Mouse (Mus musculus) gastrocnemius, postnatal 10 days (tissue): ENCODE data around the gene Gstm7. TPM values are rescaled to one million over a fixed set of nuclear protein-coding genes. Genes with fewer than 3 reads are reported as not detected.
"Not testable (repeated sequence)": the region's sequence is repeated elsewhere in the genome, so short reads cannot be mapped to it uniquely, and the experiment has no call there.

Experiments
- DNase-seq: peaks from one replicate; pipeline ENCODE4 v3.0.0; 2021; ENCODE audit warnings: mixed read lengths
- long read RNA-seq, 2 experiments: library from polyadenylated mRNA; stranded (forward); transcript quantifications; one replicate each; pipeline ENCODE4 v2.0.0; 2021
- total RNA-seq, 2 experiments: library from RNA; stranded (reverse); gene quantifications; 2 replicates each; pipeline ENCODE4 v1.2.3; 2021

Gstm7 gene
- total RNA-seq, result 10 to 100 TPM in 1 of 2 experiments, 1 to 10 TPM in 1; 8.6 to 11.2 TPM
- long read RNA-seq, experiment 1, transcript Gstm7-201 (8 exons, 1,377 nt), result major isoform, 5 of 7 reads
- long read RNA-seq, experiment 1, partial matches to known transcripts, result 0 of 7 reads
- long read RNA-seq, experiment 1, other reads (novel, unspliced or antisense), result 1 of 7 reads
- long read RNA-seq, experiment 2, transcript Gstm7-201 (8 exons, 1,377 nt), result major isoform, 10 of 10 reads
- long read RNA-seq, experiment 2, partial matches to known transcripts, result 0 of 10 reads
- long read RNA-seq, experiment 2, other reads (novel, unspliced or antisense), result 0 of 10 reads

DNA sequence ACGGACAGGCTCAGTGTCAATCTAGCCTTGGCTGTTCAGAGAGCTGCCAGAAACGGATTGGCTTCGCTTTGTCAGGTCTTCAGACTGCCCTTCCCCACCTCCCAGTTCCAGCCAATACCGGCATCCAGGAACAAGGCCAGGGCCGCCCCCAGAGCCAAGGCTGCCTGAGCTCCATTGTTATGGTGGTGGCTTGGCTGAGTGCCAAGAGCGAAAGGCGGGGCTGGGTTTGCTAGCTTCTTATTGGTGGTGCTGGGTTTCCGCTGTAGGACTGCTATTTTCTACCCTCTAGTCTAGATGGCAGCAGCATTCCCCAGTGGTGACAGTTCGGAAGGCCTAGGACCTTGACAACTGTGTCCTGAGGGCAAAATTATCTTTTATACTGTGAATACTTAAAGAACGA is at the start of gene Gstm7:
Gene Gstm7 (minus strand): TSS at position 148 of the 400 bp plus-strand sequence.
- peak; percentile 97 for DNase-seq

DNA sequence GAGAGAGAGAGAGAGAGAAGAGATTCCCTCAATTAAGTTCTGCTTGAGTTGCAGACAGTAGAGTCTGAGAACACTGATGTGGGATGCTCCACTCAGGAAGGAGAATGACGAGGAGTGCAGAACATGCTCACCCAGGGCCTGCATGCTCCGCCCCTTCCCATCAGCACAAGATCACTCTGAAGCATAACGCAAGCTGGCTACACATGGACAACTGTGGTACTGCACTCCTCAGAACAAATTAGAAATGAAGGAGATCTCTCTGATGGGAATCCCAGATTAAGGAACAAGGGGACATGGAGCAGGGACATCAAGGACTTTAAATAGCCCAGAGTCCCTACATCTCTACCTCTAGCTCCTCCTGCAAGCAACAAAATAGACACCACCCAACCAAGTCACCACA is 49.6 kb upstream of the Gstm7 start:
- DNase-seq, result no peak

DNA sequence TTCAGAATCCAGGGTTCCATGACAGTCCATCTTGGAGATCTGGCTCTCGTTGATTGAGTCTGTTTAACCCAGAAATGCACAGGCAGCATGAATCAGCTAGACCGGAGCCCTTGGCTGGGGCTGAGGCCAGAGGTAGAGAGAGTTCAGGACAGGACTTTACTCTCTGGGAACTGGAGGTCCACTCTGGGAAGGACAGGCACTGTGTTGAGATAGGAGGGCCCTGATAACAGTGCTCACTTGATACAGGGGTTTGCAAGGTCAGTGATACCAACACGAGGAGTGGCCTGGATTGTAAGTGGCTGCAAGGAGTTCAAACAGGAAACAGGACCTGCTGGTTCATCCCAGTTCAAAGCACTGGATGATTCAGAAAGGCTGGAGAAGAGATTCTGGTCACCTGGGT is 46.1 kb upstream of the Gstm7 start:
- no peak for DNase-seq

DNA sequence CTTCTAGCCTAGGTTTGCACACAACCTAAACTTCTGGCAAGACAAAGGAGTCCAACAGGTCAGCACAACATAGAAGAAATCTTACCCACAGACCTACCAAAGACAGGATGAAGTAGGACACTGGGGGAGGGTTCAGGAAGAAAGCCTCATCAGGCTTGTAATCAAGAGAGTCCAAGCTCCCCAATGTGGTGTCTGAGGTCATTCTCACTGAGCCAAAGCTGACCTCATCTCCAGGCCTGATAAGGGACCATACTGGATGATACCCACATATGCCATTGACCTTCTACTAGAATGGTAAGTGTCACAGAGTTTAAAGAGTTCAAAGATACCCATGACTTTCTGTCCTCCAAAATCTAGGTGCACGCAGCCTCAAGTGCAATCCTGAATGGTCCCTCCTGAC is 42.6 kb upstream of the Gstm7 start:
- no peak for DNase-seq

DNA sequence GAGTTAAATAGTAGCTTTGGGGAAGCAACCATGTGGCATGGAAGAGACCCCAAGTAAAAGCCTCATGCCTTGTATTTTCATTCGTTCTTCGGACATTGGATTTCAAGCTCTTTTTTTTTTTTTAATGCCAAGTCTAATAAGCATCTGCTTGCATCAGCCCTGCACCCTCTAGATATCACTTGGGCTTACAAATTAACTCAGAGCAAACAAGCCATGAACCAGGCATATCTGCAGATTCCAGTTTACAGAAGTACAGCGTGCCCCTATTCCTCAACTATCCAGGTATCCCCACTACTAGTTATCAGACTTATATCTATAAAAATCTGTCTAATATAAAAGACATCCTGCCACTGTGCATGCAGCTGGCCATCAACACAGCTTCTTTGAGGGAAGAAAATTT is 40.5 kb upstream of the Gstm7 start:
- no peak for DNase-seq

DNA sequence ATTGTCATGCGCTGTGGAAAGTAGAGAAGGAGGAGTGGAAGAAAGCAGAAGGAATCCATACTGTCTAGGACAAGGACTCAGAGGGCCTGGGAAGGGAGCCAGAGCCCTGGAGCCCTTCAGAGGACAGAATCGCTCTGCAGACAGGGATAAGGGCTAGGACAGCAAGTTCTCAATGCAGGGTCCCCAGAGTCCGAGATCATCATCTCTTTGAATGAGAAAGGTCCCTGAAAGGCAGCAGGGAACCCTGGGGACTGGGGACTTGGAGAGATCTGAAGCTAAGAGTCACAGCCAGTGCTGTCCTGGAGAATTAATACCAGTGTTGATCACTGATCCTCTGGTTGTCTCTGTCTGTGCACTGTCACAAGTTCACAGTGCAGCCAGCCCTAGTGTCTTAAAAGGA is 39.5 kb upstream of the Gstm7 start:
- DNase-seq, result not testable (repeated sequence)

DNA sequence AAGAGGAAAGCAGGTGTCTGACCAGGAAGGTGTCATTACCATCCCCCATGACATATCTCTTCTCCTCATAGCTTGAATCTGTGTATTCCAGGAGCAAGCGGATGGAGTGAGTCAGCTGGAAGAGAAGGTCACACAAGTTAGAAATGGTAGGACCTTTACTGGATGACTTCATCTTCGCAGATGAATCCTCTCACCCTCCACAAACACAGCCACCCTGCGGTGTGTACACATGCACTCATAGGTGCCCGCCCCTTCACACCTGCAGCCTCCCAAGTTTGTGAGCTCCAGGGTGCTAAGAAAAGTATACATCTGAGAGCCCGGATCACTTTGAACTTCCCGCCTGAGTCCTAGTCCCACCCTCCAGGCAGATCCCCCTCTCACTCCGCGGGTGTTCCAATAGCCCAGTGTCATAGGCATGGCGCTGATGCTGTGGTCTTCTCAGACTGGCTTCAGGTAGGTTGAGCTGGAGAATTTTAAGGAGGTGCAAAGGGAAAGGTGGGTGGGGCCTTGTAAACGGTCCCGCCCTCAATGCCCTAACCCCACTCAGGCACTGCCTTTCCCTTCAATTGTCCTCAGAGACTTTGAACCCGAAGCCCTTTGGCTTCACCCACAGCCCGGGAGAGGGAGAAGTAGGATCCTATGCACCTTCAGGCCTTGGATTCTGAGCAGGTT is 37.2 kb upstream of the Gstm7 start, which contains the start of gene Gstm3:
Gene Gstm3 (minus strand): TSS at position 560 of the 672 bp plus-strand sequence.
- DNase-seq, result no peak

DNA sequence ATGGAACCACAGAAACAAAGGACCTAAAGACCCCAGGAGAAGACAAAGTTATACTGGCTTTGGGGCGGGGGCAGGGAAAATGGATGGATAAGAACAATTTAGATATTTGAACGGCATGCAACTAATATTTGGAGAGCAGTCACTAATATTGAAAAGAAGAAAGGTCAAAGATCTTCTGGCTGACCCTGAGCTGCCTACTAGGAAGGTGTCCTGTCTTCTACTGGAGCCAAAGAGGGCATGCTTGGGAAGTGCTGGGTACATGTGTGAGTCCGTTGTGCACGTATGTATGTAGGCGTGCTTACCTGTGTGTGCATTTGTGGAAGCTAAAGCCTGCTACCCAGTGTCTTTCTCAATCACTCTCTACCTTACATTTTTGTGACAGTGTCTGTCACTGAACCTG is 35.0 kb upstream of the Gstm7 start:
- no peak for DNase-seq

DNA sequence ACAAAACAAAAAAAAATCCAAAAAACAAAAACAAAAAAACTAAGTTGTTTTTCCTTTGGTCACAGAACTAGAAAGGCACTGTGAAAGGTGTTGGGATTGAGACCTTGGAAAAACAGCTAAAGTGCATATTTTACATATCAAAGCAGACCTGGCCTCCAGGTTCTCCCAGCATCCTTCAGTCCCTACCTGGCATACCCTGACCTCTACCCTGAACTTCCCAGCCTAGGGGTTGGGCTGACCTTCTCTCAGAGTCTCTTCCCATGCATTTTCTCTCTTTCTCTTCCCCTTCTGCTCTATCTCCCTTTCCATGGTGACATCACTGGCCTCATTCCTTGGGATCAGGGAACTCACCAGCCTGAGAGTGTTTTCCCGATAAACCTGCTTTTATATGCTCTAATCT is 34.0 kb upstream of the Gstm7 start:
- no peak for DNase-seq

DNA sequence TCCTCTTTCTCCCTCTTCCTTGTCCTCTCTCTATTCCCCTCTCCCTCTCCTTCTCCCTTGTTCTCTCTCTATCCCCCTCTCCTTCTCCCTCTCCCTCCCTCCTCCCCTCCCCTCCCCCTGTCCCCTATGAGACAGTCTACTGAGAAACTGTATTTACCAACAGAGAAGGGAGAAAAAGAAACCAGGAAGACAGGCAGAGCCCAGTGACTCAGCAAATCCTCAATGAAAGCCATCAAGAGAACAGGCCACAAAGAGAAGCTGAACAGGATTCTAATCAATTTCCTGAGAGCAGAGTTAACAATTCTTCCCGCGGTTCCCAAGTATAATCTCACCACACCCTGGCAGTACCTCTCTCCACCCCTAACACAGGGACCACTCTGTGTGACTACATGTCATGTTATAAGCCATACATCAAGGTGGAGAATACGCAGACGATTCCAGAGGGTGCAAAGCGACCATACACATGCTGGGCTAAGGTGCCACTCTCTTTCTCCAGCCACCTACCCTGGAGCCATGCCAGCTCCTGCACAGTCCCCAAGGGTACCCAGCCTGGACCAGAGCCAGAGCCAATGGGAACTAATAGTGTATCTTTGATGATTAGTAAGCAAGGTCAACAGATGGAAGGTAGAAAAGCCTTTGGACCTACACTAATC is 33.2 kb upstream of the Gstm7 start:
- DNase-seq, result no peak

DNA sequence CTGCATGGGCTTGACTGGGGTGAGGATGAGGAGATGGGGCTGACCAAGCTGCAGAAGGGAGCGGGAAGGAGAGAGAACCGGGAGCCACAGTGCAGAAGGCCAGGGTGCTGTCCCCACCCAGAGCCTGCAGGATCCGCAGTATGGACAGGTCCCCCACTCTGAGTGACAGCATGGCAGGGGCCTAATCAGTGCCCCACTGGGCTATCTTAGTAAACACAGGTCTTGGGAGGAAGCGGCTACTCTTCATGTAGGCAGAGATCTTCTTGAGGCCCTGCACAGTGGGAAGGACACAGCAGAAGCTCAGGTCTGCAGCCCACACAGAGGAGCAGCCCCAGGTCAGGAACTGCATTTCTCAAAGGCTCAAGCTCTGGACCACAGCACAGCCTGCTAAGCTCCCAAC is 32.4 kb upstream of the Gstm7 start:
- DNase-seq, result no peak

DNA sequence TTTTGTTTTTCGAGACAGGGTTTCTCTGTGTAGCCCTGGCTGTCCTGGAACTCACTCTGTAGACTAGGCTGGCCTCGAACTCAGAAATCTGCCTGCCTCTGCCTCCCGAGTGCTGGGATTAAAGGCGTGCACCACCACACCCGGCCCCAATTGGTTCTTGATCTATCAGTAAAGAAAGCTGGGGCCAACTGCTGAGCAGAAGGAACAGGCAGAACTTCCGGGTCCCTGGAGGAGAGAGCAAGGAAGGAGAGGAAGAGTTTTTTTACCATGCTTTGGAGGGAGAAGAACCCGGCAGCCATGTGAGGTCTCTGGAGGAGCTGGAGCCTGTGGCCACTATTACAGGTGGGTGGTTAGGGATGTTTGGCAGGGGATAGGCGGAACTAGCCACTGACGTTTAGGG is 23.6 kb upstream of the Gstm7 start:
- not testable (repeated sequence) for DNase-seq

DNA sequence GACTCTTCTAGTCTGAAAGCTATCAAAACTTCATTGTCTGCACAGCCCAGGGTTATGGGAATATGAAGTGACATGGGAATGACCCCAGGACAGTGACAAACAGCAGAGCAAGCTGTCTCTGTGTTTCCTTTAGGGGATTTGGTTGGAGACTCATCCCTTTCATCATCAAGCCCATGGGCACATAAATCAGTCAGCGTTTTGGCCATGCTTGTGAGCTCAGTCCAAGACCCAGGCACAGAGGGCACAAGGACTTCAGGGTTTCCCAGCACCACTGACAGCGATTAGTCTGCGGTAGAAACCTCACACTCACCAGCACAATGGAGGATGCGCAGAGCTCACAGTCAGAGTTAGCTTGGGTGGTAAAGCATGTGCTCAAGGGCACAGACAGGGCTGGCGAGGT is 22.3 kb upstream of the Gstm7 start:
- no peak for DNase-seq

DNA sequence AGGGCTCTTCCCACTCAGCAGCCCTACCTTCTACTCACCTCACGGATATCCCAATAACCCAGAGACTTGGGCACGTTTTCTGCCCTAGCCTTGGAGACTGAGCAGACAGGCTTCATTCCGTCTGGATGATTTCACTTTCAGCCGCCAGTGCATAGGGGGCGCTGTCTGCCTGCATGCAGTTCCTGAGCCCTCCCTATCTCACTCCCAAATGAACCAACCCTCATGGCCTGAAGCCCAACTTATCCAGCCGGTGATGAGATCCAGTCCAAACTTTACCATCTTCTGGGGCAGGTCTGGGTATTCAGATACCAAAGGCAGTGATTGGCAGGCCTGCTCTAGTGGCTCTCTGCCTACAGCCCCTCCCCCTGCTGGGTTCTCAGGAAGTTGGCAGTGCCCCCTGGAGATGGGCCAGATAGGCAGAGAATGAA is 21.7 kb upstream of the Gstm7 start:
- peak; percentile 82 for DNase-seq

DNA sequence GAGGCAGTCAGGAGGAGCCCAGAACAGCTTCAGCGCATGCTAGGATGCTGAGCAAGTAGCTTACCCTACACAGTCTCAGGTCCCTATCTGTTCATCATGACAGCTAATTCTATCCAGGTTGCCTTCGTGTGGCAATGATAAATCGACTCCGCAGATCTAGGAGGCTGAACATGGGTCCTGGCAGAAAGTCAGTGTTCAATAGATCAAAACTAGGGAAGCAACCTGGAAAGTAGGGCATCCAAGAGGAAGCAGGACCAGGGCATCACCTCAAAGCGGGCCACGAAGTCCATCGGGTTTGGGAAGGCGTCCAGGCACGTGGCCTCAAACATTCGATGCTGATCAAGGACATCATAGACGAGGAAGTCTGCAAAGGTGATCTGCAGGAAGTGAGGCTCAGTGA is 18.9 kb upstream of the Gstm7 start:
- no peak for DNase-seq

DNA sequence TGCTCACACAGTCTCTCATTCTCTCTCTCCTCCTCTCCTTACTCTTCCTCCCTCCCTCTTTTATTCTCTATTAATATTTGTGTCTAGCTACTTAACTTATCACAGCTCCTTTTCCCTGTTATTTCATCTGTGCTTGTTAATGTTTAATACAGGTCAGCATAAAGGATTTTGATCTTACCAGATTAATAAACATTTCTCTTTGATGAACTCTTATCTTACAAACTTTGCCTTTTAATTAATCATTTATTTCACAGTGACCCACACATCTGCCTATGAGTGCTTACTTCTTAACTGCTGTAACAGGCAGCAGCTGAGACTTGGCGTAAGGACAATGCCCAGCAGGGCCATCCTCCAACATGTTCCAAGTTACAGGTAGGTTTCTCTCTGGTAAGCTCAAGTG is 17.8 kb upstream of the Gstm7 start:
- DNase-seq, result not testable (repeated sequence)

DNA sequence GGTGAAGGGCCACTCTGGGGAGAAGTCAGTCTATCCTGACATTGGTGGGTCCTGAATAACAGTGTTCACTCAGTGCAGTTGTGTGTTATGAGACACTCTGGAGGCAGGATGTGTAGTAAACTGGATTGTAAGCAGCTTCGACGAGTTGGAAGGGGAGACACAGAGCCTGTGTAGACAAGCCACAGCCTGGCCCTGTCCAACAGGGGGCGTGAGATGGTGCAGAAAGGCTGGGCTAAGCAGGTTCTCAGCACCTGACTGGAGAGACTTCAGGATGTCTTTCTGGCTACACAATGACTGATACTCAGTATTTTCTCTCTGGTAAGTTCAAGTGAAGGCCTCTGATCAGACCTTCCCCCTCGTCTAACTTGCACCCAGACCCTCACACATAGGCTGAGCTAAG is 14.1 kb upstream of the Gstm7 start:
- DNase-seq, result no peak

DNA sequence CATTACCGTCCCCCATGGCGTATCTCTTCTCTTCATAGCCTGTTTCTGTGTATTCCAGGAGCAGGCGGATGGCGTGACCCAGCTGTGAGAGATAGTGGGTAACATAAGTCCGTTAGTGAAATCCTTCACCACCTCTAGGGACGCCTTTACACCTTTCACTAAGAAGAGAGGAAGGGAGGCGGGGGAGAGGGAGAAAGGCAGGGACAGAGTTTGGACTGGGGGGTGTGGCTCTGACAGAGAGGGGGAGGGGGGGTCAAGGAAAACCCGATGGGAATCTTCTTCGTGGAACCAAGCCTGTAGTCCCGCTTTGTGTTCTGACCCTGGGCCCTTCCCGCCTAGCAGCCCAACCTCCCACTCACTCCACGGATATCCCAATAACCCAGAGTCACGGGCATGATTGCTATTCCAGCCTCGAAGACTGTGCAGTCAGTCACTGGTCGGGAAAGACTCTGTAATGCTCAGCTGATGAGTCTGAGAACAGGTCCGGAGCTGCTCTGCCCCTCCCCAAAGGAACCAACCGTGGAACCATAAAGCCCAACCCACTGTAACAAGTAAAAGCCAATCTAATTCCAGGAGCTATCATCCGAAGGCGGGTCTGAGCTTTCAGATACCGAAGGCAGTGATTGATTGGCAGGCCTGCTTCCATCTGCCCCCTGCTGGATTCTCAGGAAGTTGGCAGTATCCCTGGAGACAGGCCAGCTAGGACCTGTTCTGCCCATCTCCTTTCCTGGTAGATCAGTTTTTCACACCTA is 11.8 kb upstream of the Gstm7 start, which contains the start of gene Gstm6:
Gene Gstm6 (minus strand): TSS at position 511 of the 752 bp plus-strand sequence.
- no peak for DNase-seq

DNA sequence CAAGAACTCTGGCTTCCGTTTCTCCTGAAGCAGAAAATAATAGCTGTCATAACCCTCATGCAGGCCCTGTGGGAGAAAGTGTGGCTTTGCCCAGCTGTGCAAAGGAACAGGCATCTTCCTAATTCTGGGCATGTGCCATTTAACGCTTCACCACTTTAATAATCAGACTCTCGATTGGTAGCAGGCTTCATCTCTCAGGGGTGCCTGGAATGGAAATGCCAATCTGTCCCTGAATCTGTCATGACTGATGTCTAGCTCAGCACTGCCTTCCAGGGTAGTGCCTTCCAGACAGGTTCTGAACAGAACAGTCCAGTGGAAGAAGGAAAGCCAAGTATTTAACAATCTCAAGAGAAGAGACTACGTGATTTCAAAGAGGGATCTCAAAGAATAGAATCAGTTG is 9.6 kb upstream of the Gstm7 start:
- no peak for DNase-seq

DNA sequence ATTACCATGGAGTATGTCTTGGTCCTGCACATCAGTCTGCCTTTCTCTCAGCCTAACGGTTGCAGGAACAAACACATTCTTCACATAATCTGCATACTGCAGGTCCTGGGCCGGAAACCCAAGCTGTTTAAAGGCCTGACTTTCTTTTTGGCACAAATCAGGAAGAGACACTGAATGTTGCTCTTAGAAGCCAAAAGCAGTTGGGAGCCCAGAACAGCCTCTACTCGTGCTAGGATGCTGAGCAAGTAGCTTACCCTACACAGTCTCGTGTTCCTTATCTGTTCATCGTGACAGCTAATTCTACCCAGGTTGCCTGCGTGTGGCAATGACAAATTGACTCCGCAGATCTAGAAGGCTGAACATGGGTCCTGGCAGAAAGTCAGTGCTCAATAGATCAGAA is 8.9 kb upstream of the Gstm7 start:
- DNase-seq, result no peak

DNA sequence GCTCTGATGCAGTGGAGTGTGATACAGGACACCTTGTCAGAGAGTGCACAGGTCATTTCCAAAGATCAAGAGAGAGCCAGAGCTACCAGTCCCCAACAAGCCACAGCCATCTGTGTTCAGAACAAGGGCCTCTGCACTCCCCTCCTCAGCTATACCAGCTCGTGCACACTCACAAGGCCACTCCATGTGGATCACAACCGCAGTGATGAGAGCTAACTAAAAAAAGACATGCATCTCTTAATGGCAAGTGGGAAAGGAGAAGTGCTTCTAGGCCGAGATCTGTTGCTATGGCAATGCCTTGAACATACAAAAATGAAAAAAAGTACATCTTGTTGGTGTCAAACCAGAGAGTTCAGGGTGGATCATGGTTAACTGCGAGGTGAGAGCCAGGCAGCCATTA is 8.2 kb upstream of the Gstm7 start:
- DNase-seq, result no peak

DNA sequence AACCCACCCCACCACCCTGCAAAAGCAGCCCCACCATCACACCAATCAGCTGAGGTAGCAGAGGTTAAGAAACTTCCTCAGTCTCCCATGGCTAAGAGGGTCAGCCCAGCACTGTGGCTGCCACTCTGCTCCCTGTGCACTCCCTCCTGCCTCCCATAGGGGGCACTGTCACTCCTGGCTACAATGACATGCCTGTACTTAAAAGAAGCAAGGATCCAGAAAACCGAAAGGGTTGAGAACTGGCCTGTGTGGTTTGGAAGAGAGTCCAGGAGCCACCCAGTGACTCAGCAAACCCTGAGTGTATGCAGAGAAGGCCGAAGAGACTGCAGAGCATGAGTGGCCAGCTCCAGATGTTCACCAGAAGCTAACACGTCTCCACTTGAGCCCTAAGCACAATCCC is 7.8 kb upstream of the Gstm7 start:
- DNase-seq, result peak; percentile 68

DNA sequence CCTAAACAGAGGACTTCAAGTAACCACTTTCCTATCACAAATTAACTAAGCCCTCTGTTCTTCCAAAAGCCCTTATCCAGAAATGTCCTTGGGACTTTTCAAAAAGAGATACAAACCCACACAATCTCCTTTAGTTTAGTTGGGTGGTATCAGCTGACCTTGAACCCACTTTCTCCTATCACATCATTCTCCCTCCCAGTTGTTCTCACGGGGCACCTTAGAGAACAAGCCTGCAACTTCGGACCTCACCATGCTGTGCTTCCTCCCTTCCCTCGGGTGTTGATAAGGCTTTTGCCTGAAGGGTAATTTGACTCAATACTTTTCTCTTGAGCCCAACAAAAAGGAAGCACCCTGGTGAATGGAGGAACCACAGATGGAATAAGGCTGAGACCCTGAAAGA is 4.3 kb upstream of the Gstm7 start:
- no peak for DNase-seq
